Mouse (Mus musculus) Patski (cell line): ENCODE measurements around the gene Gatad2b. TPM values are rescaled to one million over a fixed set of nuclear protein-coding genes. Genes with fewer than 3 reads are reported as not detected.
"Not testable (repeated sequence)": the region's sequence is repeated elsewhere in the genome, so short reads cannot be mapped to it uniquely, and the experiment has no call there.

Experiments used
- ATAC-seq: fragments of 100-300 bp; one replicate; pipeline ENCODE4 v1.8.0; 2021
- CTCF ChIA-PET: fragments of 350-600 bp; sonication (Branson Sonifier 250); formaldehyde crosslinking; loops from one replicate; lab custom pipeline; 2022; ENCODE audit warnings: inconsistent platforms; lab: Charles Lee
- POLR2A ChIA-PET: fragments of 350-600 bp; sonication (Branson Sonifier 250); formaldehyde crosslinking; loops from one replicate; lab custom pipeline; 2022; ENCODE audit warnings: antibody characterized with exemption, inconsistent platforms; lab: Charles Lee
- DNase-seq: peaks from one replicate; pipeline ENCODE4 v3.0.0-alpha.2; 2011; ENCODE audit warnings: low read depth, low spot score
- H3K27me3 ChIP-seq: fragments of 371-371 bp; one replicate; pipeline ENCODE4 v1.5.1; 2021
- CTCF ChIP-seq: fragments of 100-300 bp; IDR thresholded peaks from one replicate; pipeline ENCODE4 v1.5.1; 2021
- in situ Hi-C: fragments of 300-500 bp; cut with MboI; formaldehyde crosslinking; loops from 3 replicates; pipeline ENCODE4 v1.11.1; 2018; ENCODE audit warnings: low pct_unique_long_range_greater_than_20kb, mixed read lengths
- polyA plus RNA-seq: library from polyadenylated mRNA; unstranded; gene quantifications from one replicate; pipeline ENCODE4 v1.2.3, GENCODE M21; 2021

Gatad2b gene
- polyA plus RNA-seq, 1 experiment from 2014 or later: 40.8 TPM

DNA sequence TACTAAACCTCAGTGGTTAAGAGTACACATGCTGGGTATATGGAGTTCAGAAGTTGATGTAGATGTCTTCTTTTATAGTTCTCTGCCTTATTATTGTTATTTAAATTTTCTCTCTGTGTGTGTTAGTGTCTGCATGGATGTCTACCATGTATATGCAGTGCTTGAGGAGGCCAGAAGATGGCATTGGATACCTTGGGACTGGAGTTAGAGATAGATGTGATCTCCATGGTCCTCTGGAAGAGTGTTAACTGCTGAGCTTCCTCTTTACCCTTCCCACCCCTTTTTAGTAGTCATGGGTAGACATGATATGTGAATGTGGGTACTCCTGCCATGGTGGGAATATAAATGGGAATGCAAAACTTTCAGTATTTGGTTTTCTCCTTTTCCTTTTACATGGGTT, 42.5 kb downstream of the Gatad2b start:
- TF ChIP-seq CTCF: peak; percentile 10
- ChIA-PET POLR2A (no interaction called here), CTCF (interaction anchor here (0.8 to 2.0 kb wide), 6 partner anchors 8 to 23 kb away, joined by 3 to 8 read pairs (median 4); no protein-coding TSS in a partner anchor)
- ATAC-seq (no peak), DNase-seq (no peak)
- H3K27me3 ChIP-seq: no peaks in the 10 kb centered on the region
- in situ Hi-C loops: no loop called here

- no peak for ATAC-seq
- ChIA-PET POLR2A (interaction anchor here (0.6 kb wide), 1 partner anchor 167 kb away, joined by 3 read pairs; no protein-coding TSS in a partner anchor), CTCF (interaction anchor here (1.5 to 2.4 kb wide), 2 partner anchors 10 to 22 kb away, joined by 3 to 7 read pairs; no protein-coding TSS in a partner anchor)
- TF ChIP-seq CTCF: no peak
- DNase-seq: no peak
- in situ Hi-C loops: no loop called here
- no peaks in the 10 kb centered on the region for H3K27me3 ChIP-seq
Observed at GRCm38 (mm10) chr3:90338190-90338589, 45.2 kb downstream of the Gatad2b start.

- no peaks in the 10 kb centered on the region for H3K27me3 ChIP-seq
- DNase-seq (no peak), ATAC-seq (no peak)
- CTCF ChIA-PET: interaction anchor here (1.0 to 2.4 kb wide), 5 partner anchors 9 to 23 kb away, joined by 3 to 7 read pairs (median 5); no protein-coding TSS in a partner anchor
- in situ Hi-C loops: no loop called here
- no peak for TF ChIP-seq CTCF
- POLR2A ChIA-PET: no interaction called here
Observed at GRCm38 (mm10) chr3:90340177-90340576, 47.2 kb downstream of the Gatad2b start.

DNA sequence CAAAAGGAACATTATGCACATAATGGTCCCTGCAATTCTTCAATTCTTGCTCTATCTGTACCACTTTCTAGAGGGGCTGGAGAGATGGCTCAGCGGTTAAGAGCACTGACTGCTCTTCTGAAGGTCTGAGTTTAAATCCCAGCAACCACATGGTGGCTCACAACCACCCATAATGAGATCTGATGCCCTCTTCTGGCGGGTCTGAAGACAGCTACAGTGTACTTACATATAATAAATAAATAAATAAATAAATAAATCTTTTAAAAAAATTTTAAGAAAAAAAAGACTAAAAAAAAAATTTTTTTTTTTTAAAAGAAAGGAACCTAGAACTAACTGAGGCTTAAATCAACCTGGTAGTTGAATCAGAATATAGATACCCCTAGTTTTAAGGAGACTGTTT, 49.9 kb downstream of the Gatad2b start:
- POLR2A ChIA-PET, DNase-seq, ATAC-seq, CTCF ChIA-PET, in situ Hi-C loops, H3K27me3 ChIP-seq: not testable (repeated sequence)
- TF ChIP-seq CTCF: peak; percentile 64

- peak; percentile 44 for TF ChIP-seq CTCF
- in situ Hi-C loops: no loop called here
- ChIA-PET CTCF (no interaction called here), POLR2A (interaction anchor here (0.7 to 1.1 kb wide), 2 partner anchors 8 to 66 kb away, joined by 3 to 8 read pairs; no protein-coding TSS in a partner anchor)
- ATAC-seq (no peak), DNase-seq (no peak)
- H3K27me3 ChIP-seq: no peaks in the 10 kb centered on the region
Observed at GRCm38 (mm10) chr3:90347847-90348246, 54.9 kb downstream of the Gatad2b start.

DNA sequence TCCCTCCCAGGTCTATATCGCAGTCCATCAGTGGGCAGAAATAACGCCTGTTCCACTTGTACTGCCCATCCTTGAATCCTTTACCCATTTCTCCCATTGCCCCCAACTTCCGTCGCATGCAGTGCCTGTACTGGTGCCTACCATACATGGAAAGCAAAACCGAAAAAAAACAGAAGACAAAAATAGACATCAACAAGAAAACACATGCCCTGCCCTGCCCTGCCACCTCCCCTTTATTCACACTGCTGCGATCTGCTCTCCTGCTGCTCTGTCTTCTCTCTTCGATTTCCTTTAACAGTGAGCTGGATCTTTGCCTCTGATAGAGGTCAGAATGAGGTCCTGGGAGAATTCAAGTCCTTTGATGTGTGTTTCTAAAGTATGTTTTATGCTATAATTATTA, 65.0 kb downstream of the Gatad2b start:
- CTCF ChIA-PET: interaction anchor here (1.0 to 3.1 kb wide), 3 partner anchors 8 to 23 kb away, joined by 3 to 12 read pairs (median 4); no protein-coding TSS in a partner anchor
- no peak for ATAC-seq

DNA sequence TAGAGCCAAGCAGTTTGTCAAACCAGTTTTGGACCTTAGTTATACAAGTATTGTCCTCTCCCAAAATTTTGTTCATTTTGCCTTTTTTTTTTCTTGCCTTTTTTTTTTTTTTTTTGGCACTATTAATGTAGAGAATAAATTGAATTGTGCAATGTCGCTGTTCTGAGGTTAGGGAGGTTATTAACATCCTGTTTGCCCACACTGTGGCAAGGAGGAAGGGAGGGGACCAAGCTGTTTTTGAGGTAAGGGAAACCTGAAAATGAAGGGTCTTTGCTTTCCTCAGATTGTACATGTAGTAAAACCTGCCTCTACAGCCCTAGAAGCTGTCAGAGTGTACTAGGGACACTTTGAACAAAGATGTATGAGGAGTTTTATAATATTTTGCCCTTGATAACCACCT, 66.3 kb downstream of the Gatad2b start:
- ChIA-PET CTCF (interaction anchor here (0.8 to 3.1 kb wide), 4 partner anchors 12 to 124 kb away, joined by 3 to 12 read pairs (median 5); no protein-coding TSS in a partner anchor), POLR2A (interaction anchor here (0.7 kb wide), 1 partner anchor 458 kb away, joined by 7 read pairs; no protein-coding TSS in a partner anchor)
- in situ Hi-C loops: no loop called here
- no peak for ATAC-seq
- no peak for DNase-seq
- no peak for TF ChIP-seq CTCF
- H3K27me3 ChIP-seq: no peaks in the 10 kb centered on the region

More for the DNA sequence above, 65.0 kb downstream of the Gatad2b start:
- no peak for TF ChIP-seq CTCF
- in situ Hi-C loops: no loop called here
- no peaks in the 10 kb centered on the region for H3K27me3 ChIP-seq
- POLR2A ChIA-PET: interaction anchor here (0.5 kb wide), 1 partner anchor 62 kb away, joined by 4 read pairs; no protein-coding TSS in a partner anchor
- DNase-seq: no peak

GRCm38 (mm10) chr3:90361476-90361875, 68.5 kb downstream of the Gatad2b start:
- CTCF ChIA-PET: interaction anchor here (1.0 to 2.5 kb wide), 6 partner anchors 10 to 48 kb away, joined by 3 to 6 read pairs (median 3); no protein-coding TSS in a partner anchor
- no peak for ATAC-seq
- no peak for TF ChIP-seq CTCF
- no peaks in the 10 kb centered on the region for H3K27me3 ChIP-seq
- in situ Hi-C loops: no loop called here
- POLR2A ChIA-PET: interaction anchor here (0.6 to 0.7 kb wide), 2 partner anchors 41 to 164 kb away, joined by 3 read pairs; no protein-coding TSS in a partner anchor
- DNase-seq: no peak

DNA sequence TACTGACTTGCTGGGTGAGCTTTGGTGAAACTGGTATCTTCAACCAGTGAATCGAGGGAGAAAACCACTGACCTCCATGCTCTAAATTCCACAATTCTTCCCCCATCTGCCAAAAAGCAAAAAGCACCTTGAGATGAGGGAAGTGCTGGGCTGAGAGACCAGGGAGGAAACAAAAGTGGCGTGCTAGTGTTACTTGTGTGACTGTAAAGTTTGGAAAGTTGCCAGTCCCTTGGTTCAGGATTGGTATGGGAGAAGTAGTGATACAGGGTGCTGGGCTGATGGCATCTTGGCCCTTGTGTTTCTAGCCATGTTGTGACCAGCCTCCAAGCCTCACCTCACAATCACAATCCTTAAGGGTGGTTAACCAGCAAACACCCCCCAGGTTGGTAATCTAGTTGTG, 69.4 kb downstream of the Gatad2b start:
- in situ Hi-C loops: no loop called here
- CTCF ChIA-PET: interaction anchor here (1.1 kb wide), 1 partner anchor 11 kb away, joined by 3 read pairs; no protein-coding TSS in a partner anchor
- POLR2A ChIA-PET: no interaction called here
- no peak for TF ChIP-seq CTCF
- H3K27me3 ChIP-seq: no peaks in the 10 kb centered on the region
- no peak for ATAC-seq
- DNase-seq: no peak

DNA sequence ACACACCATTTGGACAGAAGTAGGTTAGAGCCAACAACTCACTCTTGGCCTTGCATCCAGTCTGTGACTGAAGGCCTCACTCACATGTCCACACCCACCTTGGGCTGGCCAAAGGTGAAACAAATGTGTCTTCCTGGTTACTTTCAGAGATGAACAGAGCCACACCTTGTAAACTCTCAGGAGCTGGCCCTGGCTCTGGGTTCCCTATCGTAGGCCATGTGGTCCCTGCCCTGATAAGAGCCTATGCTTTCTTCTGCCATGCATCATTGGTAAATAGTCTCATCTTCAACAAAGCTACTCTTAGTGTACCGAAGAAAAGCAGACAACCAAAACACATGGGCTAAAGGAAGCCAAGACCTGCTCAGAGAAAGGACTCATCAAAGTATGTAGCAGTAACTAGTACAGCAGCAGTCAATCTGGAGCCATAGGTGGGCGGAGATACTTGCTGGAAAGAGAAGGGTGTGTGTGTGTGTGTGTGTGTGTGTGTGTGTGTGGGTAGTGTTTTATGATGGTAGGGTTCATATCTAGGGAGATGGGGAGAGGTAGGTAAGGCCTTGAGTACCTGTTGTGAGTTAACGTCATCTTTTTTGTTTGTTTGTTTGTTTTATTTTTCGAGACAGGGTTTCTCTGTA, 74.1 kb downstream of the Gatad2b start:
- in situ Hi-C loops: no loop called here
- ATAC-seq: no peak
- POLR2A ChIA-PET: interaction anchor here (1.1 kb wide), 1 partner anchor 75 kb away, joined by 4 read pairs; no protein-coding TSS in a partner anchor
- no peak for TF ChIP-seq CTCF
- no peaks in the 10 kb centered on the region for H3K27me3 ChIP-seq
- DNase-seq: no peak
- CTCF ChIA-PET: interaction anchor here (0.9 to 1.2 kb wide), 3 partner anchors 15 to 147 kb away, joined by 3 read pairs; no protein-coding TSS in a partner anchor
